Mouse (Mus musculus): ENCODE results near the gene Noa1. TPM values are rescaled to one million over a fixed set of nuclear protein-coding genes. Genes with fewer than 3 reads are reported as not detected.

The Noa1 gene
- polyA plus RNA-seq, 1 experiment from 2014 or later = 11.6 TPM

GRCm38 (mm10) chr5:77282242-77282641, 27.6 kb downstream of the Noa1 start:
- H3K27me3 ChIP-seq (replicated peaks; ENCODE audit: insufficient read depth, low read length) = no peaks in the 10 kb centered on the region
- no peak overlapping the region for H3K9ac ChIP-seq (replicated peaks; ENCODE audit: low read depth)
- WGBS = 82% methylated on average over 9 of the region's 9 CpGs
- H3K4me2 ChIP-seq (replicated peaks; ENCODE audit: low read depth, low read length) = no peak overlapping the region
- H3K27ac ChIP-seq (ENCODE audit: low read length) = no peak overlapping the region
- no peak for DNase-seq (ENCODE audit: low spot score)
- no peaks in the 10 kb centered on the region for H3K4me1 ChIP-seq (ENCODE audit: insufficient read depth, low read depth, low read length)
- peaks cover 36% of the 10 kb centered on the region for H3K36me3 ChIP-seq (ENCODE audit: insufficient read depth, low read length)
- no peak for TF ChIP-seq EP300 (IDR thresholded peaks at IDR 0.05)
- TF ChIP-seq CTCF (IDR thresholded peaks at IDR 0.05) = no peak
- no peak overlapping the region for H3K4me3 ChIP-seq (ENCODE audit: low read depth, low read length)
- ATAC-seq = no peak
- no peaks in the 10 kb centered on the region for H3K9me3 ChIP-seq (ENCODE audit: low read length)

- DNase-seq (ENCODE audit: low spot score) (no peak), ATAC-seq (0 out of 2 replicates have a peak, but pooled peaks have one; percentile 17)
- TF ChIP-seq CTCF (IDR thresholded peaks at IDR 0.05) (no peak), EP300 (IDR thresholded peaks at IDR 0.05) (no peak)
- Histone ChIP-seq H3K9me3 (ENCODE audit: low read length) (no peaks in the 10 kb centered on the region), H3K4me2 (replicated peaks; ENCODE audit: low read depth, low read length) (no peak overlapping the region), H3K27me3 (replicated peaks; ENCODE audit: insufficient read depth, low read length) (no peaks in the 10 kb centered on the region), H3K4me3 (ENCODE audit: low read depth, low read length) (no peak overlapping the region), H3K9ac (replicated peaks; ENCODE audit: low read depth) (no peak overlapping the region), H3K36me3 (ENCODE audit: insufficient read depth, low read length) (peaks cover 40% of the 10 kb centered on the region), H3K4me1 (ENCODE audit: insufficient read depth, low read depth, low read length) (no peaks in the 10 kb centered on the region), H3K27ac (ENCODE audit: low read length) (no peak overlapping the region)
- WGBS = 85% methylated on average over 20 of the region's 20 CpGs
These were observed 28.2 kb downstream of the Noa1 start for GRCm38 (mm10) chr5:77281518-77282174.

DNA sequence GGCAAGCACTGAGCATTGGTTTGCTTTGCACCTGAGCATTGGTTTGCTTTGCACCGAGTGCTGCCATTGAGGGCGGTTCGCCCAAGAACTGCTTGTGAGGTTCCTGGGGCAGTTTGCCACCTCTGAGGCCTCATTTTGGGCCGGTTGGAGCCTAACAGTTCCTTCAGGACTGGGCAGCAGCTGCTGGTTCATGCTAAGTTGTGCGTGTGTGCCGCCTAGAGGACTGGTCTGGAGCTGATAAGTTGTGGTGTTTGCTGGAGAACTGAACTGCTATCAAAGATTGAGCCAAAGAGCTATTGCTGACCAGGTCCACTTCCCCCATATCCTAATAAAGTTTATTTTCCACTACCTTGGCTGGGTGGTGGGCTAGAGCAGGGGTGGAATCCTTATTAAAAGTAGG, 32.7 kb downstream of the Noa1 start:
- no peak for DNase-seq (ENCODE audit: low spot score)
- 94% methylated on average over 6 of the region's 6 CpGs for WGBS
- no peak for TF ChIP-seq EP300 (IDR thresholded peaks at IDR 0.05)
- TF ChIP-seq CTCF (IDR thresholded peaks at IDR 0.05) = no peak
- no peak overlapping the region for H3K27ac ChIP-seq (ENCODE audit: low read length)
- peaks cover 35% of the 10 kb centered on the region for H3K36me3 ChIP-seq (ENCODE audit: insufficient read depth, low read length)
- no peak for ATAC-seq
- H3K4me2 ChIP-seq (replicated peaks; ENCODE audit: low read depth, low read length) = no peak overlapping the region
- H3K9ac ChIP-seq (replicated peaks; ENCODE audit: low read depth) = no peak overlapping the region
- no peaks in the 10 kb centered on the region for H3K9me3 ChIP-seq (ENCODE audit: low read length)
- H3K4me3 ChIP-seq (ENCODE audit: low read depth, low read length) = no peak overlapping the region
- H3K4me1 ChIP-seq (ENCODE audit: insufficient read depth, low read depth, low read length) = no peaks in the 10 kb centered on the region; the same call in 1 of the 2 replicates
- no peaks in the 10 kb centered on the region for H3K27me3 ChIP-seq (replicated peaks; ENCODE audit: insufficient read depth, low read length)

GRCm38 (mm10) chr5:77275950-77276349, 33.9 kb downstream of the Noa1 start:
- H3K4me3 ChIP-seq (ENCODE audit: low read depth, low read length) = no peak overlapping the region
- no peaks in the 10 kb centered on the region for H3K9me3 ChIP-seq (ENCODE audit: low read length)
- H3K27me3 ChIP-seq (replicated peaks; ENCODE audit: insufficient read depth, low read length) = no peaks in the 10 kb centered on the region
- 83% methylated on average over 5 of the region's 5 CpGs for WGBS
- no peak overlapping the region for H3K27ac ChIP-seq (ENCODE audit: low read length)
- no peak overlapping the region for H3K4me2 ChIP-seq (replicated peaks; ENCODE audit: low read depth, low read length)
- H3K36me3 ChIP-seq (ENCODE audit: insufficient read depth, low read length) = peaks cover 26% of the 10 kb centered on the region
- H3K4me1 ChIP-seq (ENCODE audit: insufficient read depth, low read depth, low read length) = no peaks in the 10 kb centered on the region; the same call in 1 of the 2 replicates
- TF ChIP-seq CTCF (IDR thresholded peaks at IDR 0.05) (peak; percentile 75), EP300 (IDR thresholded peaks at IDR 0.05) (no peak)
- DNase-seq (ENCODE audit: low spot score) (peak; percentile 36), ATAC-seq (no peak)
- H3K9ac ChIP-seq (replicated peaks; ENCODE audit: low read depth) = no peak overlapping the region

DNA sequence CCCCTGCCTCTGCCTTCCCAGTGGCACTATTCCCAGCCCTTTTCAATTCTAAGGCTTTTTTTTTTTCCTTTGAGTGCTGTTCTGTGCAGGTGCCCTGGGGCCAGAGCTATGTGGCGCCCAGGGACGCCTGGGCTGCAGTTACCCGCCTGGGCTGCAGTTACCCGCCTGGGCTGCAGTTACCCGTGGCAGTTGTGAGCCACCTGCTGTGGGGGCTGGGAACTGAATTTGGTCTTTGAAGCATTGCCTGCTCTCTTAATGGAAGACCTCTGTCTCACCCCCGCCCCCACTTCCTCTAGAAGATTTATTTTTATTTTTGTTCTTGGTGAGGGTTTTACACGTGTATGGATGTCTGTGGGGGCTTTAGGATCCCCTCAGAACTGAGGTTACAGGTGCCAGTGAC, 36.7 kb downstream of the Noa1 start:
- TF ChIP-seq CTCF (IDR thresholded peaks at IDR 0.05) (no peak), EP300 (IDR thresholded peaks at IDR 0.05) (no peak)
- Histone ChIP-seq H3K27me3 (replicated peaks; ENCODE audit: insufficient read depth, low read length) (no peaks in the 10 kb centered on the region), H3K36me3 (ENCODE audit: insufficient read depth, low read length) (peaks cover 17% of the 10 kb centered on the region; the same call in 1 of the 2 replicates), H3K9me3 (ENCODE audit: low read length) (no peaks in the 10 kb centered on the region), H3K9ac (replicated peaks; ENCODE audit: low read depth) (no peak overlapping the region), H3K4me2 (replicated peaks; ENCODE audit: low read depth, low read length) (no peak overlapping the region), H3K4me1 (ENCODE audit: insufficient read depth, low read depth, low read length) (no peaks in the 10 kb centered on the region; the same call in 1 of the 2 replicates), H3K27ac (ENCODE audit: low read length) (no peak overlapping the region), H3K4me3 (ENCODE audit: low read depth, low read length) (no peak overlapping the region)
- ATAC-seq (no peak), DNase-seq (ENCODE audit: low spot score) (no peak)
- WGBS = 74% methylated on average over 7 of the region's 7 CpGs

GRCm38 (mm10) chr5:77269399-77269798, 40.5 kb downstream of the Noa1 start:
- H3K27me3 ChIP-seq (replicated peaks; ENCODE audit: insufficient read depth, low read length) = no peaks in the 10 kb centered on the region
- WGBS = 73% methylated on average over 8 of the region's 8 CpGs
- ATAC-seq (no peak), DNase-seq (ENCODE audit: low spot score) (no peak)
- no peak overlapping the region for H3K9ac ChIP-seq (replicated peaks; ENCODE audit: low read depth)
- H3K4me1 ChIP-seq (ENCODE audit: insufficient read depth, low read depth, low read length) = peaks cover 5% of the 10 kb centered on the region; the same call in 1 of the 2 replicates
- no peaks in the 10 kb centered on the region for H3K9me3 ChIP-seq (ENCODE audit: low read length)
- no peak overlapping the region for H3K27ac ChIP-seq (ENCODE audit: low read length)
- no peak overlapping the region for H3K4me2 ChIP-seq (replicated peaks; ENCODE audit: low read depth, low read length)
- peaks cover 3% of the 10 kb centered on the region; the same call in 1 of the 2 replicates for H3K36me3 ChIP-seq (ENCODE audit: insufficient read depth, low read length)
- no peak for TF ChIP-seq EP300 (IDR thresholded peaks at IDR 0.05)
- peak; percentile 53 for TF ChIP-seq CTCF (IDR thresholded peaks at IDR 0.05)
- H3K4me3 ChIP-seq (ENCODE audit: low read depth, low read length) = no peak overlapping the region

Data from lung, postnatal 0 days (tissue).